Mouse (Mus musculus): ENCODE results near the gene Xpo1.
"Not testable (repeated sequence)": the region's sequence is repeated elsewhere in the genome, so short reads cannot be mapped to it uniquely, and the experiment has no call there.

Xpo1 gene

DNA sequence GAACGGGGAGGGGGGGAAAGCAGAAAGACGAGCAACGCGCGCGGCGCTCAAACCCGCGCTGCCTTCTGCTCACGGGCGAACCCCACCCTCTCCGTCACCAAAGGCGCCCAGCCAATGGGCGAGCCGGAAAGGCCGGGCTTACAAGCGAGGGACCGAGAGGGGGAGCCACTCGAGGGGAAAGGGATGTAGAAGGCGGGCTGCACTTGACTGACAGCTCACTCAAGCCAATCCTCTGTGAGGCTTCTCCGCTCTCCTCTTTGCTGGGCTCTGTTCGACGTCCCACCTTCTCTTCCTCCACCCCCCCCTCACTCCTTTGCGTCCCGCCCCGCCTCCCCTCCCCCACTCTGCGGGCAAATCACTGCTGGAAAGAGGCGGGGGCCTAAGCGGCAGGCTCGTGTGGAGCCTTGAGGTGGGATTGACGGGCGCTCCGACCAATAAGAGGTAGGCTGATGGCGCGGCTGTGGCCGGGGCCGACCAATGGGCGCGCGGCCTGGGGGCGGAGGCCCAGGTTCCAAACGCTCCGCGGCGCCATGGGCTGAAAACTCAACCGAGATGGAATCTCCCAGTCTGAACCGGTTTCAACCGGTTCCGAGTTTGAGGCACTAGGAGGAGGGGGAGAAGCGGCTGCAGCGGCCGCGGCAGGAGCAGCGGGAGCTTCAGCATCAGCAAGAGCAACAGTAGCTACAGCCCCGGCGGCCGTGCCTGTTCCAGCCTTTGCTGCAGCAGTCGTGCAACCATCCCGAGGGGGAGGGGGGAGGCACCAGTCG is at the start of gene Xpo1:
Gene Xpo1, plus strand, starts transcription at position 615 of the 767 bp plus-strand sequence.
- DNase-seq = peak; percentile 99

DNA sequence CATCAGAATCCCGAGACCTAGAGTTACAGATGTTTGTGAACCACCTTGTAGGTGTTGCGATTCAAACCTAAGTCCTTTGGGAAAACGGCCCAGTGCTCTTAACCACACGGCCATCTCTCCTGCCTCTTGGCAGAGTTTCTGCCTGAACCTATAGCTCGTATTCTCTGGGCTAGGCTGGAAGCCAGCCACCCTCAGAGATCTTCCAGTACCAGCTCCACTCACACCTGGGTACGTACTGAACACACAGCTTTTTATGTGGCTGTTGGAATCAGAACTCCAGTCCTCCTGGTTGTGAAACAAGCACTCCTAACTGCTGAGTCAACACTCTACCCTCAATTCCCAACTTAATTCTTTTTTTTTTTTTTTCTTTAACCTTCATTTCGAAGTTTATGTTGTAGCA is 46.1 kb upstream of the Xpo1 start:
- DNase-seq = no peak

DNA sequence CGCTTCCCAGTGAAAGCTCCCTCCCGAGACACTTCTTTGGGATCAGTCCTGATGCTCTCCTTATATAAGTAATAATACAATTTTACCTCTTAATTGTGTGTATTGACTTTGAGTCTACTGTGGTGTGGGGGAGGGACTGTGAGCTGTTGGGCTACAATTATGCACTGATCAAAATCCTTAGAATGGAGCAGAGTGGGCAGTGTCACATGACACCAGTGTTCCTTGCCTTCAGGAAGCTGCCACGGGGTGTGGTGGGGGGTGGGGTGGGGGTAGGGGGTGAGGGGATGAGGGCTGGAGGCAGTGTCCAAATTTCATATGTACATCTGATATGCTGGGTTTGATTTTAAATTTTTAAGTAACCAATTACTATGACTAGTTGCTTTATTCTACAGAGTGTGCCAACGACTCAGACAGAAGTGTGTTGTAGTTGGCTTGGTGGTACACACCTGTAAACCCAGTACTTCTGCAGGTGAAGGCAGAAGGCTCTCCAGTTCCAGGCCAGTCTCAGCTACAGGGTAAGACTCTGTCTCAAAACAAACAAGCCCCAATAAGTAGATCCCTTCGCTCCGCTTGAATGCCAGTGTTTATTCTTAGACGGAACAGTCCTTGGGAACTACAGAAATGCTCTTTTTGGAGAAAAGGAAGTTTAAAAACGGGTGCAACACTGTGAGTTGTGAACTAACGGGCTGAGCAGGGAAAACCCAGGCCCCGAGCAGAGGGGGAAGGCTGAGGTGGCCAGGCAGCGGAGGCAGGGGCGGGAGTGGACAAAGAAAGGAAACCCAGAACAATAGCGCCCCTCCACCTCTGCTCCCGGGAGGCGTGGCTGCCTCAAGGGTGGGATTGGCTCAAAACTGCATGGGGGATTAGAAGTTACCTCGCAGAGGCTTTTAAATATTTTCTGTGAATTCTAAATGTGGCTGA is 45.0 kb upstream of the Xpo1 start:
- DNase-seq = no peak

DNA sequence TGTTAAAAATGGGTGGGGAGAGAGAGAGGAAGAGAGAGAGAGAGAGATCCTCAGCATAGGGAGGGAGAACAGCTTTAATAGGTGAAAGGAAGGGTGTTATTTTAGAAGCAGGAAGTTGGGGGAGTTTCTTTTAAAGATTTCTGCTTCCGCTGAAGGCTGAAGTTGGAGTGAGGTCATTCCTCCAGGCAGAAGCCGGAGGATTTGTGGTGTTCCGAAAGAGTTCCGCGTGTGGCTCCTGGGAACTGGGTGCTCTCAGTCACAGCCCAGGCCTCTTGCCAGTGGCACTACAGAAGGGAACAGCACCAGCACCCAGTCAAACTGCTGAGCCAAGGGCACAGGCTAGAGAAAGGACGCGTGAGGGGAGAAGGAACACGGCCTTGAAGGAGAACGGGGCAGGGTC is 38.4 kb upstream of the Xpo1 start:
- DNase-seq = no peak

DNA sequence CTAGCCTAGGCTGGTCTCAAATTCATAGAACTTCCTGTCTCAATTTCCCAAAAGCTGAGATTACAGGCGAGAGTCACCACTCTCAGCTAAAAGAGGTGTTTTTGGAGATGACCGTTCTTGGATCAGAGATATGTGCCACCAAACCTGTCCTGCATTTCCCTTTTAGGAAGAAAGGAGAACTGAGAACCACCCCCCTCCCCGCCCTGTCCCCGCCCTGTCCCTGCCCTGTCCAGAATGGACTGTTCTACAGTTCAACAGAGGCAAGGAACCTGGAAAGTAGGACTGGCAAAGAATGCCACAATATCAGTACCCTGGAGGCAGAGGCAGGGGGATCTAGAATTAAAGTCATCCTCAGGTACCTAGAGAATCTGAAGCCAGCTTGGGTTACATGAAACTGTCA is 19.8 kb upstream of the Xpo1 start:
- no peak for DNase-seq

DNA sequence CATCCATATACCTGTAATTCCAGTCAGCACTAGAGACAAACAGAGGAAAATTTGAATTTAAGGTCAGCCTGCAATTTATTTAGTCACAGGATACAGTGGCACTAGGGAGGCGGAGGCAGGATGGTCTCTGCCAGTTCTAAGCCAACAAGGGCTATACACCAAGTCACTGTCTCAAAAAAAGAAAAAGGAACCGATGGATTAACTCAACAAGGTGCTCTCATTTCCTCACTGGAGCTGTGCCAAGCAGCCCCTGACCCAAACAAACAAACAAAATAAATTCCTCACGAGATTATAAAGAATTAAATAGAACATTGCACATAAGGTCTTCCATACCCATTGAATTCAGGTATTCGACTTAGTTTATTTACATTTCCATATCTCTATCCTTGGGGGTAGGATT is 1.9 kb upstream of the Xpo1 start:
- DNase-seq = no peak

DNA sequence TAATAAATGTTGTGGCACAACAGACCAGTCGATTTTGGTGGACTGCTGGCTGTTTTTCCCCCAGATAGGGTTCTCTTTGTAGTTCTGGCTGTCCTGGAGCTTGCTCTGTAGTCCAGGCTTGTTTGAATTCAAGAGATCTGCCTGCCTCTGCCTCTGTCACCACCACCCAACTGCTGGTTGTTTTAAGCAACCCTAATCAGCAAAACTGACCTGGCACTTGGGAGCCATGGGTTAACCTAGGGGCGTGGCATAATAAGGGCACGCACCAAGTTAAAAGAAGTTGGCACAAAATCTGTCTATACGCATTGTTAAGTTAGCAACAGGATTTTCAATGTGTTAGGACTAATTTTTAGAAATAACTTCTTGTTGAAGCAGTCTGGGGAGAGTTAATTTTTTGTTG is 1.3 kb upstream of the Xpo1 start:
- DNase-seq = peak; percentile 16

DNA sequence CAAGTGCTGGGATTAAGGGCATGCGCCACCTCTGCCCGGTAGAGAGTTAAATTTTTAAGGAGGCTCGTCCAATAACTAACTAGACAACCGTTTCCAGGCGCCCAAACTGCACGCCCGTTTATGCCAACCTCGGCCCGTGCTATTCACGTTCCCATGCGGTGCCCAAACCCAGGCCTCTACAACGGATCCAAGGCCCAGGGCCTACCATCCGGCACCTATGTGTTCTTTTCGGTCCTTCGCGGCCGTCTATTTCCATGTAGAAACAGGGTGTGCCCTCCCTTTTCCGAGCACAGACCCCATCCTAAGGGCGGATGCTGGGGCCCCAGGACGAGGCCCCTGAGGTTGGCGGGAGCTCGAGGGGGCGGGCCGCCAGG is 801 bp upstream of the Xpo1 start:
- DNase-seq = no peak

DNA sequence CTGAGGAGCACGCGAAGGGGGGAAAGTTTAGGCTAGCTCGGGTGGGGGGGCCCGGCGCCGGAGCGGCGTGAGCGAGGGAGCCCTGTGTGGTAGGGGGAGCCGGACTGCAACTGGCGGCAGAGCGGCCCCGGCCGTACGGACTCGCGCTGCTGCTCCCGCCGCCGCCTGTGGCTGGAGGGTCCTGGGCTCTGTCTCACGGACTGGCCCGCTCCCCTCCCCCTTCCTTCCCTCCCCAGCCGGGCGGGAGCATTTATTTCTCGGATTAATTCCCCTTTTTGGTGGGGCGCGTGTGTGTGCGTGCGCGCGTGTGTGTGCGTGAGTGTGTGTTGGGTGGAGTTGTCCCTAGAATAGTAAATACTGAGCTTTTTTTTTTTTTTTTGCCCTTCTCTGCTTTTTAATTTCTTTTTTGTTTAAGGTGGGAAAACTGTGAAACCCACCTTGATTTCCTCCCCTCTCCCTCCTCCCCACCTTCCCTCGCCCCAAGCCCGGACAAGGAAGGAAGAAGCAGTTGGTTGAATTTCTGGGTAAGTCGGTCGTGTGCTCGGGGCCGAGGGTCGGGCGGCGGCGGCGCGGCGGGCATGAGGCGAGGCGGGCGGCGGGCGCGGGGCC is 457 bp downstream of the Xpo1 start:
- DNase-seq = no peak

DNA sequence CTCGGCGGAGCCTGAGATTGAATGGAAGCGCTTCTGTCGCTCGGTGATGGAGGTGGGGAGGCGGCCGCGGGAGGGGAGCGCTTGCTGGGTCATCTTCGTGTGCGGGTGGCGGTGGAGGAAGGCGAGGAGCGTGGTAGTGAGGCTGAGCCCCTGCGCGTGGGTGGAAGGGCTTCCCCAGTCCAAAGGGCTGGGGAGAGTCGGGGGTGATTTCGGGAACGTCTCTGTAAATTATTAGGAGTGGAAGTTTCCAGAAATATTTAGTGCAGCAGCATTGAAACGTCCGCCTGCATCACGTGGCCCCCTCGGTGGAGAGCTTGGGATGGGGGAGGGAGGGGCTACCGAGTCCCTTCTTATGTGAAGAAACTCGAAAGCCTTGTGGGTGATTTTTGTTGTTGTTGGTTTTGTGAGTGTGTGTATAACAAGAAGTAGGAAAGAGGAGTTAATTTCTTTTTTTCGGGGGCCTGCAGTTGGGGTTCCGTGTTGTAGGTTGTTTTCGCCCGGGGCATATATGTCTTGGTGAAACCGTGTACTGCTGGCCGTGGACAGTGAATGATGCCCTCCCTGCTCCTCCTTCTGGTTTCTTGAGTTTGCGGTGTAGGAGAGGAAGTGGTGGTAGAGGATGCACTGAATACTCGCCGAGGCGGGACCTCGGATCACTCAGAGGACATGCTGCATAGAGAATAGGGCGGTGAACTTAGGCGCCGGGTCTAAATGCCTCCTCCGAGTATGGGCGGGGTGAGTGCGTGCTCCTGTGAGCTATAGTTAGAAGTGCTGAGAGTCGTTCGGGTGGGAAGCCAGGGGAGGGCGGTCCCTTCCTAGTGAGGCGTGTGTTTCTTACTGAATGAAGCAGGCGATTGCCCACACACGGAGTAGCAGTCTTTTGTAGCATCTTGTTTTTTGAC is 1.2 kb downstream of the Xpo1 start:
- DNase-seq = peak; percentile 69

DNA sequence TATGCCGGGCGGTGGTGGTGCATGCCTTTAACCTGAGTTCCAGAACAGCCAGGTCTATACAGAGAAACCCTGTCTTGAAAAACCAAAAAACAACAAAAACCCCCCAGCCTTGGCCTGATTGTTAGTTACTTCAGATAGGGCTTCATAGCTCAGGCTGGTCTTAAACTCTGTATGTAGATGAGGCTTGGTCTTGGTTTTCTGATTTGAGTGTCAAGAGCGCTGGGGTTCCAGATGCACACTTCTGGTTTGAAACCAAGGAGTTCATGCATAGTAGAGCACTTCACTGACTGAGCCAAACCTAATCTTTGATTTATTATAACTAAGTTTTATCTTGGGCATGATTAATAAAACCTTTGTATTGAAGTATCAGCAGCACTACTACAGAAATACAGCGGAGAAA is 3.2 kb downstream of the Xpo1 start:
- no peak for DNase-seq

DNA sequence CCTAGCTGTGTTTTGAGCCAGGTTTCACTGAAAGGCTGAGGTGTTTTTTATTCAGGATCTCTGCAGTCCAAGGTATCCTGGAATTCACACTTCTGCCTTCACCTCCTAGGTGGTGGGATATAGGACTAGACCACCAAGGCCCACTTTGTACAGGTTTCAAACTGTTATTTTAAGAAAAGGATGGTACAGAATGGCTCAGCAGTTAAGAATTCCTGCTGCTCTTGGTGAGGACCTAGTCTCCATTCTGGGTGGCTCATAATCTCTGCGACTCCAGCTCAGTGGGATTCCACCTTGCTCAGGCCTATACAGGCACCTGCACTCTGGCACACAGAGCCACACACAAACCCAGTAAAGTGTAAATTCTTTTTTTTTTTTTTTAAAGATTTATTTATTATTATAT is 3.6 kb downstream of the Xpo1 start:
- DNase-seq = no peak

DNA sequence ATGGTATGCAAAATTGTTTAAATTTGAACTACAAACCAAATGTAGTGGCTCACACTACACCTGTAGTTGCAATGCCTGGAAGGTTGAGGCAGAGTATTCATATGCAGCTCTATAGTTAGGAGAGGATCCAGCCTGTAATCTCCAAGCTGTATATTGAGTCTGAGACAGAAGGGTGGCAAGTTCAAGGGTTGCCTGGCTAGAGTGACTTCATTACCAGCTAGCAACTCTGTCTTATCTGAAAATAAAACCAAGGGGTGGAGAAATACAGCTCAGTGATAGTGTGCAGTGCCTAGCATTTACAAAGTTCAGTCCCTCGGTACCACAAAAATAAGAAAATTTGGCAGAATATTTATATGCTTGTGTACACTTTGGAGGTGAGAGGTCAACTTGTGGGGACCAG is 4.3 kb downstream of the Xpo1 start:
- no peak for DNase-seq

DNA sequence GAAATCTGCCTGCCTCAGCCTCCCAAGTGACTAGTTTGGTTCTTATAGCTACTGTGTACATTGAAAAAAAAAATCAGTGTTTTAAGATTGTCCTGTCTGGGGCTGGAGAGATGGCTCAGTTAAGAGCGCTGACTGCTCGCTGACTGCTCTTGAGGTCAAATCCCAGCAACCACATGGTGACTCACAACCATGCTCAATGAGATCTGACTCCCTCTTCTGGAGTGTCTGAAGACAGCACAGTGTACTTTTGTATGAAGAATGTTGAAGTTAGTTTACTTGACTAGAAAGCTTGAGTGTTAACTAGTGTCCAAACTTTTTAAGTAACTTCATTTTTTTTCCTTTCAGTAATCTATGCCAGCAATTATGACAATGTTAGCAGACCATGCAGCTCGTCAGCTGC is 5.6 kb downstream of the Xpo1 start:
- no peak for DNase-seq

DNA sequence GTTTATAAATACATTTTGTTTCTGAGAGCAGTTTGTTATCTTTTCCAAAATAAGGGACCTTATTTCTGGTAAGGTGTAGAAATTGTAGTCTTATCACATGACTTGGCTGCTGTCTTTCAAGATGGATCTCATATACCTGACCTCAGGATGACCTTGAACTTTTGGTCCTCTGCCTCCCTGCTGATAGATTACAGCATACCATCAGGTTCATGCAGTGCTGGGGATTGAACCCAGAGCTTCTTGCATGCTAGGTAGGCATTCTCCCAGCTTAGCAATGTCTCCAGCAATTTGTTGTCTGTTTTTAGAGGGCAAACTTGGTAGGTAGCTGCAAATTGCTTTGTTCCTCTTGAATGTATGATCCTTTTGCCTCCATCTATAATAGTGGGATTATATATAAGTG is 9.1 kb downstream of the Xpo1 start:
- DNase-seq = no peak

DNA sequence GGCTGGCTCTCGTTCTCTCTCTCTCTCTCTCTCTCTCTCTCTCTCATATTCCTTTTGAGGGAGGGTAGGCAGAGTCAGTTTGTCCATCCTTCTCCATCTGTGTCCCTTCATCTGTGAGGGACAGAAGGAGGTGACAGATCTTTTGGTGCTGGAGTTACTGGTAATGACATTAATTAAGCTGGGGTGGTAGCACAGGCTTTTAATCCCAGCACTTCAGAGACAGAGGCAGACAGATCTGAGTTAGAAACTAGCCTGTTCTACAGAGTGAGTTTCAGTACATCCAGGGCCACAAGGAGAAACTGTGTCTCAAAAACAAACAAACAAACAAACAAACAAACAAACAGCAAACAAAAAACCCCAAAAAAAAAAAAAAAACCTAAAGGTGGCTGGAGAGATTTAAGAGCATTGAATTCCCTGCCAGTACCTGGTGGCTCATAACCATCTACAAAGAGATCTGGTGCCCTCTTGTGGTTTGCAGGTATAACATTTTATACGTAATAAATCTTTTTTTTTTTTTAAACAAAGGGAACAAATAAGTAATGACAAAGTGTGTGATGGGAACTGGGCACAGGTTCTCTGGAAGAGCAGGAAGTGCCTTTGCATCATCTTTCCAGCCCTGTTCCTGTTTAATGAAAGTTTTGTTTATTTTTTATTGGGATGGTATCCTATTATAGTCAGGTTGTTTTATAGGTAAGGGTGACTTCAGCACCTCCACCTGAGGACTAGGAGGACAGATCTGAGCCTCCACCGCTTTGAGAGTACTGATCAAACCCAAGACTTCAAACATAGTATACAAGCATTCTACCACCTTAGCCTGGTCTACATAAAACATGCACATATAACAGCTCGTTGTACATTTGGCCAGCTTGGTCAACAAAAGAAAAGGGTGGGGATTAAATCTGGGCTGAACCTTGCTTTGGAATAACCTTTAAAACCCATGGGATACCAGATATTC is 16.2 kb downstream of the Xpo1 start:
- no peak for DNase-seq

DNA sequence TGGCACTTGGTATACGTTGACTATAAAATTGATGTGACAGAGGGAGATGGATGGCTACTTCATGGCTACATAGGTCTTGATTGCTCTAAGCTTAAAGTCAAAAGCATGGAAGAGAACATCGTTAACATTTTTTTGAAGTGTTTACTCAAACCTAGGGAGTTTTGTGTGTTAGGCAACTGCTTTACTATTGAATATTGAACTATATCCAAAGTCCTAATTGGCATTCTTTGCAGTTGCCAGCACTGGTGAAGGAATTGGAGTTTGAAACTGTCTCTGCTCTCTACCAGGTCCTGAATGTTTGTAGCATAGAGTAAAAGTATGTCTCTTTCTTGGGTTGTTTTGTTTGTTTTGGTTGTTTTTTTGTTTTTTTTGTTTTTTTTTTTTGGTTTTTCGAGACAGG is 19.9 kb downstream of the Xpo1 start:
- DNase-seq = no peak

DNA sequence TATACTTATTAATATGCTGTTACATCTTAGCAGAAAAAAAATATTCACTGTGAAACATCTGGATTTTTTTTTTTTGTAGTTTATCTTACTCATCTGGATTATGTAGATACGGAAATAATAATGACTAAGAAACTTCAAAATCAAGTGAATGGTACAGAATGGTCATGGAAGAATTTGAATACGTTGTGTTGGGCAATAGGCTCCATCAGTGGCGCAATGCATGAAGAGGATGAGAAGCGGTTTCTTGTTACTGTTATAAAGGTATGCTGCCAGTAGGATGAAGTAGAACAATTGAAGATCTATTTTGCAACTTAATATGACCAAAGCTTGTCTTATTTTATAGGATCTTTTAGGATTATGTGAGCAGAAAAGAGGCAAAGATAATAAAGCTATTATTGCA is 28.6 kb downstream of the Xpo1 start:
- no peak for DNase-seq

DNA sequence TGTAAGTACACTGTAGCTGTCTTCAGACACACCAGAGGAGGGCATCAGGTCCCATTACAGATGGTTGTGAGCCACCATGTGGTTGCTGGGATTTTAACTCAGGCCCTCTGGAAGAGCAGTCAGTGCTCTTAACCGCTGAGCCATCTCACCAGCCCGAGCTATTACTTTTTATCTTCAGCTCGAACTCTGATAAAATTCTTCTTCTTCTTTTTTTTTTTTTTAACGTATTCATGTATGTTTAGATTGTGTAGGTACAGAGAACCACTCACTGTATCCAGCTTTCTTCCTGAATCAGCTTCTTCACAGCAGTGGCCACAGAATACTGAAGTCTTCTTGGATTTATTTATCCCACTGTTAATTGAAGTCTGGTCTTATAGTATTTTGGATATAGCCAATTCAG is 33.0 kb downstream of the Xpo1 start:
- not testable (repeated sequence) for DNase-seq

DNA sequence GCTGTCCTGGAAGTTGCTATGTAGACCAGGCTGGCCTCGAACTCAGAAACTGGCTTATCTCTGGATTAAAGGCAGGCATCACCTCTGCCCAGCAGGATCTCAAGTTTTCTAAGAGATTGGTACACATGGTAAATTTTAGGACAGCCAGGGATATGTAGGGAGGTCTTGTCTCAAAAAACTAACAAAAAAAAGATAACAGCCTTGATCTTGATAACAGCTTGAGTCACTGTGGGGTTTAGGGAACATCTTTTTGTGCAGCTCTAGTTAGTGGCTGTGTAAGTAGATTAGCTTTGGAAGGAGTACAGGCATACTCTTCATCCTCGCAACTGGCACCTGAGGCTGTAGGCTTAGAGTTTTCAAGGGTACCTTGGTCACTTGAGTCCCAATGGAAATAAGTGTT is 41.5 kb downstream of the Xpo1 start:
- DNase-seq = no peak

DNA sequence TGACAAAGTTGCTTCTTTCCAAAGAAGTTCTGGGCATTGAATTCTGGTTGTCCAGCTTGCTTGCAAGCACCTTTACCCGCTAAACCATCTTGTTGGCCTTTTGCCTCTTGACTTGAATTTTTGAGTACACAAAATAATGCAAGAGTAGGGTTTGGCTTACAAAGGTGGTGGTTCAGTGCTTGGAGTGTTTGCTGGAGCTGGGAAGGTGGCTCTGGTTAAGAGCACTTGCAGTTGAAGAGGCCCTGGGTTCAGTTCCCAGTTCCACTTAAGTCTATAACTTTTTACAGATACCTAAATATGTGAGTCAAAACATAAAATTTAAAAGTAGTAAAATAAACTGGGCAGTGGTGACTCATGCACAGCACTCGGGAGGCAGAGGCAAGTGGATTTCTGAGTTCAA is 42.5 kb downstream of the Xpo1 start:
- DNase-seq = no peak

DNA sequence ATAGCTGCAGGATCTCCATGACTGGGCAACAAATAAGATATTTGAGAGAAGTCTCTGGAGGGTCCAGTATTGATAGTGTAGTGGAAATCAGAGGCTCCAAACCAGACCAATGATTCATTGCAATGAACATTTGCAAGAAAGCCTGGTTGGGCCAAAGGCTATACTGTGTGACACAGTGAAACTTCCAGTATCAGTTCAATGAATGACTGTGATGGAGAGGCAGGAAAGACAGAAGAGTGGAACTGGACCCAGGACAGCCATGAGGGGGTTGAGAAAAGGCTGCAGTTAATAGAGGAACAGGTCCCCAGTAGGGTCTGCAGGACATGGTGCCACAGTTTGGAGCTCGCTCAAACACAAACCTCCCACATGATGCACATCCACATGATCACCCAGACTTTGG is 44.1 kb downstream of the Xpo1 start:
- no peak for DNase-seq

All from layer of hippocampus, adult 9-11 months (tissue).